Mouse (Mus musculus): ENCODE data around the gene Eva1a. TPM values are rescaled to one million over a fixed set of nuclear protein-coding genes. Genes with fewer than 3 reads are reported as not detected.

Gene Eva1a
- polyA plus RNA-seq, 1 experiment from 2014 or later, result 9.1 TPM

Other genes starting within 250 kb of the Eva1a start
- gene Gcfc2, start 117.4 kb upstream of the Eva1a start, polyA plus RNA-seq (2016; fragmentation: Nextera tagmentation; extraction: Ambion mirVana), result 10.7 and 11.9 TPM in 2 replicates
- 65.2 and 67.7 TPM in 2 replicates for gene Mrpl19, start 75.1 kb upstream of the Eva1a start, polyA plus RNA-seq (2016; fragmentation: Nextera tagmentation; extraction: Ambion mirVana)

Data from embryonic facial prominence, embryonic 10.5 days (tissue).